Mouse (Mus musculus) hematopoietic stem cell, adult 5-6 weeks (primary cell): Measurements from ENCODE around the gene 9530003J23Rik. TPM values are rescaled to one million over a fixed set of nuclear protein-coding genes. Genes with fewer than 3 reads are reported as not detected.
"Not testable (repeated sequence)": the region's sequence is repeated elsewhere in the genome, so short reads cannot be mapped to it uniquely, and the experiment has no call there.

Experiments used
- ATAC-seq, 2 experiments: fragments of 125-278 bp in 1 of 2; replicated peaks in 1 of 2; 2 replicates each; pipeline ENCODE4 v1.8.0; 2016 to 2017; ENCODE audit warnings: inconsistent platforms in 2 of 2, mild to moderate bottlenecking in 2 of 2, moderate number of reproducible peaks in 2 of 2, low read depth in 1 of 2, moderate TSS enrichment in 1 of 2; ENCODE audit not compliant: low FRiP score in 2 of 2, poor library complexity in 2 of 2, severe bottlenecking in 2 of 2, insufficient read depth in 1 of 2, low TSS enrichment in 1 of 2
- total RNA-seq: library from RNA; stranded (forward); fragments of 172-1452, 232-1000 nt; gene quantifications from 2 replicates; pipeline ENCODE4 v1.2.3, GENCODE M21; 2017

Gene 9530003J23Rik
- total RNA-seq, 1 experiment from 2014 or later = not detected

- ATAC-seq = no peak
Observed at GRCm38 (mm10) chr10:117235866-117236265, 2.6 kb downstream of the 9530003J23Rik start.

- ATAC-seq = no peak
Observed at GRCm38 (mm10) chr10:117234825-117235224, 3.7 kb downstream of the 9530003J23Rik start.

GRCm38 (mm10) chr10:117229826-117230225 is 8.7 kb downstream of the 9530003J23Rik start:
- ATAC-seq = peak; percentile 25 to 42; a peak in 2 of 4 replicates

GRCm38 (mm10) chr10:117226002-117226401 is 12.5 kb downstream of the 9530003J23Rik start:
- no peak for ATAC-seq

GRCm38 (mm10) chr10:117225094-117225493 is 13.4 kb downstream of the 9530003J23Rik start:
- ATAC-seq = no peak

- peak; percentile 94 to 96 for ATAC-seq
Observed at GRCm38 (mm10) chr10:117224102-117224990, 14.2 kb downstream of the 9530003J23Rik start, which contains the start of gene Yeats4. Yeats4 (minus strand) TSS chr10:117224507.

GRCm38 (mm10) chr10:117223758-117224101 is 14.8 kb downstream of the 9530003J23Rik start:
- ATAC-seq = no peak

GRCm38 (mm10) chr10:117222821-117223220 is 15.7 kb downstream of the 9530003J23Rik start:
- ATAC-seq = no peak

GRCm38 (mm10) chr10:117218351-117218750 is 20.2 kb downstream of the 9530003J23Rik start:
- no peak for ATAC-seq

GRCm38 (mm10) chr10:117217246-117217840 is 21.2 kb downstream of the 9530003J23Rik start:
- no peak for ATAC-seq

- peak; percentile 24 to 52; a peak in 1 of 4 replicates for ATAC-seq
Observed at GRCm38 (mm10) chr10:117216793-117217192, 21.7 kb downstream of the 9530003J23Rik start.

- peak; percentile 85 to 87 for ATAC-seq
Observed at GRCm38 (mm10) chr10:117216132-117216495, 22.4 kb downstream of the 9530003J23Rik start.

GRCm38 (mm10) chr10:117215409-117216131 is 22.9 kb downstream of the 9530003J23Rik start:
- ATAC-seq = peak; percentile 53 to 71; a peak in 2 of 4 replicates

- ATAC-seq = no peak
Observed at GRCm38 (mm10) chr10:117211023-117211422, 27.5 kb downstream of the 9530003J23Rik start.

- ATAC-seq = peak; percentile 83 to 84
Observed at GRCm38 (mm10) chr10:117209469-117209938, 29.0 kb downstream of the 9530003J23Rik start.

GRCm38 (mm10) chr10:117208787-117209186 is 29.7 kb downstream of the 9530003J23Rik start:
- not testable (repeated sequence) for ATAC-seq

- ATAC-seq = no peak
Observed at GRCm38 (mm10) chr10:117208221-117208620, 30.3 kb downstream of the 9530003J23Rik start.

- ATAC-seq = no peak
Observed at GRCm38 (mm10) chr10:117206070-117206469, 32.4 kb downstream of the 9530003J23Rik start.
